Mouse (Mus musculus): ENCODE data around the gene Trhr2.

DNA sequence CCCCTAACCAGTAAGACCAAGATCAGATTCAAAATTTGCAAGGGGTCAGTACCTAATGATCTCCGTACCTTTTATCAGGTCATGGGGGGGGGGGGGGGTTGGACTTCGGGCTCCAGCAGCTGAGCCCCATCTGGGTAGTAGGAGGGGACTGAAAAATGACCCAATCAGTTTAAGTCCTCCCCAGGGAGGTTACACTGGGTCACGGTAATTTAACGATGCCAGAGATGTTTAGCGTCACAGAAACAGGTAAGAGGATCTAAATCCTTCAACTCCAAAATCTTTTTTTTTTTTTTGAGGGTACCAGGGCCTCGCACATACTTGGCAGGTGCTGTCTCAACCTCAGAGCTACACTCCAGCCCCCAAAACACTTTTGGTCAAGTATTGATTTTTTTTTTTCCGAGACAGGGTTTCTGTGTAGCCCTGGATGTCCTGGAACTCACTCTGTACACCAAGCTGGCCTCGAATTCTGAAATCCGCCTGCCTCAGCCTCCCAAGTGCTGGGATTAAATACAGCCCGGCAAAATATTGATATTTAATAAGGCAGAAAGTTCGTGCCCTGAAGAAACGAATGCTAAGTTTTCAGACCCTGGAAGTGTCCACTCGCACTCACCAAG lies 15.3 kb upstream of the Trhr2 start:
- no peak for TF ChIP-seq CTCF (IDR thresholded peaks at IDR 0.05; ENCODE audit: low read depth, low read length)
- no peak for TF ChIP-seq POLR2A (IDR thresholded peaks at IDR 0.05; ENCODE audit: borderline replicate concordance, low read depth, low read length)

Data from bone marrow macrophage, adult 2 months (primary cell).